8 mouse cellular contexts compared by ENCODE assay signal in the genomic region with DNA sequence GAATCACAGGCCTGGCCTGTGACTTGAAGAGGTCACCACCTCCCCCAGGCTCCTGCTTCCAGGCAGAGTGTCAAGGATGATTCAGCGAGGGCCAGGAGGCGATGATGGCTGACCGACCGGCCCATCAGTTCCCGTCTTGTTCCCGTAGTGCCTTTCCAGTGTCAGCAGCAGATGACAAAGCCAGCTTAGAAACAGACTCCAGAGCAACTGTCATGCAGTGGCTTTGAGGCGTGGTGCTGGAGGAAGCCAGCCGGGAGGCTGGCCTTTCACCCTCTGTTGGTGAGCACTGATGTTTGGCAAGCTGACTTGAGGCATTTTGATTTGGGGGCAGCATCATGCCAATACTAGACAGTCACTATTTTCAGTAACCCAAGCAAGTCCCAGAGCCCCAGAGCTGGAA. TPM values are rescaled to one million over a fixed set of nuclear protein-coding genes. Genes with fewer than 3 reads are reported as not detected.
DNase-seq lines count a peak whose midpoint lies in the region; ATAC-seq lines count a peak whose summit lies in the region.

No protein-coding gene starts in this region.

- no peak for ATAC-seq in embryonic facial prominence, embryonic 13.5 days (ENCODE audit: insufficient number of reproducible peaks, insufficient read depth, low FRiP score, low TSS enrichment, low read depth)
- ATAC-seq in hindbrain, embryonic 14.5 days (ENCODE audit: low FRiP score) = no peak
- ATAC-seq in neural tube, embryonic 11.5 days (ENCODE audit: insufficient read depth, low FRiP score, low TSS enrichment) = 0 out of 2 replicates have a peak, but pooled peaks have one; percentile 4
- ATAC-seq in monocyte, adult 5-6 weeks (replicated peaks; ENCODE audit: insufficient number of reproducible peaks, low FRiP score, low TSS enrichment, poor library complexity, severe bottlenecking) = no peak

- peak overlapping the region; percentile 94 for H3K4me2 ChIP-seq in embryonic facial prominence, embryonic 13.5 days
- H3K4me2 ChIP-seq in hindbrain, embryonic 14.5 days (replicated peaks) = peak overlapping the region; percentile 83
- H3K4me2 ChIP-seq in neural tube, embryonic 11.5 days (ENCODE audit: low read depth) = peak overlapping the region; percentile 81

- peaks cover 53% of the 10 kb centered on the region for H3K36me3 ChIP-seq in embryonic facial prominence, embryonic 13.5 days
- peaks cover 3% of the 10 kb centered on the region for H3K36me3 ChIP-seq in hindbrain, embryonic 14.5 days (replicated peaks; ENCODE audit: control insufficient read depth, insufficient read depth)
- H3K36me3 ChIP-seq in neural tube, embryonic 11.5 days (ENCODE audit: control insufficient read depth, insufficient read depth, low read length) = peaks cover 9% of the 10 kb centered on the region; the same call in 1 of the 2 replicates

- WGBS in embryonic facial prominence, embryonic 13.5 days = 46% methylated on average over 8 of the region's 8 CpGs
- 7% methylated on average over 8 of the region's 8 CpGs for WGBS in hindbrain, embryonic 14.5 days
- 10% methylated on average over 8 of the region's 8 CpGs for WGBS in neural tube, embryonic 11.5 days

- H3K27ac ChIP-seq in embryonic facial prominence, embryonic 13.5 days = no peak overlapping the region
- H3K27ac ChIP-seq in hindbrain, embryonic 14.5 days = no peak overlapping the region
- H3K27ac ChIP-seq in neural tube, embryonic 11.5 days (ENCODE audit: low read depth, low read length) = peak overlapping the region; percentile 84

- H3K9ac ChIP-seq in embryonic facial prominence, embryonic 13.5 days = no peak overlapping the region
- H3K9ac ChIP-seq in hindbrain, embryonic 14.5 days = peak overlapping the region; percentile 39; the same call in 1 of the 2 replicates
- H3K9ac ChIP-seq in neural tube, embryonic 11.5 days (ENCODE audit: low read length) = no peak overlapping the region

- no peaks in the 10 kb centered on the region for H3K27me3 ChIP-seq in embryonic facial prominence, embryonic 13.5 days
- H3K27me3 ChIP-seq in hindbrain, embryonic 14.5 days (ENCODE audit: control insufficient read depth, insufficient read depth, low read length) = no peaks in the 10 kb centered on the region
- no peaks in the 10 kb centered on the region for H3K27me3 ChIP-seq in neural tube, embryonic 11.5 days (ENCODE audit: control insufficient read depth, insufficient read depth, low read length)

- no peak overlapping the region for H3K4me3 ChIP-seq in embryonic facial prominence, embryonic 13.5 days
- peak overlapping the region; percentile 5; the same call in 1 of the 2 replicates for H3K4me3 ChIP-seq in hindbrain, embryonic 14.5 days (replicated peaks; ENCODE audit: low read length)
- no peak overlapping the region for H3K4me3 ChIP-seq in neural tube, embryonic 11.5 days (ENCODE audit: low read depth, low read length)

- peak; percentile 96 for DNase-seq in heart, adult 11 months
- DNase-seq in heart, adult 8-10 months (ENCODE audit: low spot score) = no peak
- peak; percentile 88 for DNase-seq in 416B (ENCODE audit: low read depth)
- DNase-seq in hindbrain, embryonic 14.5 days (ENCODE audit: low spot score) = no peak
- DNase-seq in neural tube, embryonic 11.5 days (ENCODE audit: low spot score) = peak; percentile 57
- no peak for DNase-seq in right cerebral cortex, adult 2 months (ENCODE audit: low spot score in 2 of 2)

- peaks cover 92% of the 10 kb centered on the region for H3K4me1 ChIP-seq in embryonic facial prominence, embryonic 13.5 days
- peaks cover 84% of the 10 kb centered on the region for H3K4me1 ChIP-seq in hindbrain, embryonic 14.5 days (replicated peaks; ENCODE audit: control insufficient read depth, insufficient read depth, low read length)
- peaks cover 78% of the 10 kb centered on the region for H3K4me1 ChIP-seq in neural tube, embryonic 11.5 days (ENCODE audit: control insufficient read depth, insufficient read depth, low read length)

- H3K9me3 ChIP-seq in embryonic facial prominence, embryonic 13.5 days = no peaks in the 10 kb centered on the region
- H3K9me3 ChIP-seq in hindbrain, embryonic 14.5 days (ENCODE audit: control insufficient read depth, low read length) = no peaks in the 10 kb centered on the region
- no peaks in the 10 kb centered on the region for H3K9me3 ChIP-seq in neural tube, embryonic 11.5 days (ENCODE audit: control insufficient read depth, low read length)

RNA-seq across cellular contexts. Expression of a gene that starts 6.3 kb away (rescaled TPM):
- 10 to 100 TPM in 3 of 4 experiments, 1 to 10 TPM in 1; 9.7 to 16.2 (median 14.0) TPM for total RNA-seq in heart, adult 8-10 months (2022)
- 38.9 and 39.5 TPM in 2 replicates for polyA plus RNA-seq in embryonic facial prominence, embryonic 13.5 days (2015; fragmentation: Nextera tagmentation; extraction: Ambion mirVana)
- 22.4 and 23.9 TPM in 2 replicates for polyA plus RNA-seq in hindbrain, embryonic 14.5 days (2014; fragmentation: Nextera tagmentation; extraction: Ambion mirVana)
- polyA plus RNA-seq in neural tube, embryonic 11.5 days (2014; fragmentation: Nextera tagmentation; extraction: Ambion mirVana) = 42.4 and 43.6 TPM in 2 replicates
- 96.0 to 177 TPM (median 119 TPM) in 3 replicates for total RNA-seq in monocyte, adult 5-6 weeks (2017)

Comparison
In these comparisons a context has a peak if more than half of its experiments do, and no peak if none do; other contexts are left out.
1. DNase-seq: peak in heart, adult 11 months (single experiment), 416B (single experiment) and neural tube, embryonic 11.5 days (single experiment); none in heart, adult 8-10 months (single experiment), hindbrain, embryonic 14.5 days (single experiment) and right cerebral cortex, adult 2 months (0 of 2).
2. Peak in every context shown above with its lines, with median percentiles within 50 percentile points of each other: H3K4me2 ChIP-seq.